Mouse (Mus musculus) thymus, postnatal 10 days (tissue): ENCODE measurements around the gene Tmprss9.

Experiments
- DNase-seq, 2 experiments: peaks; one replicate each; pipeline ENCODE4 v3.0.0; 2021; ENCODE audit warnings: low spot score in 2 of 2

The Tmprss9 gene

GRCm38 (mm10) chr10:80843087-80843930 is 28.3 kb upstream of the Tmprss9 start:
- DNase-seq = no peak

DNA sequence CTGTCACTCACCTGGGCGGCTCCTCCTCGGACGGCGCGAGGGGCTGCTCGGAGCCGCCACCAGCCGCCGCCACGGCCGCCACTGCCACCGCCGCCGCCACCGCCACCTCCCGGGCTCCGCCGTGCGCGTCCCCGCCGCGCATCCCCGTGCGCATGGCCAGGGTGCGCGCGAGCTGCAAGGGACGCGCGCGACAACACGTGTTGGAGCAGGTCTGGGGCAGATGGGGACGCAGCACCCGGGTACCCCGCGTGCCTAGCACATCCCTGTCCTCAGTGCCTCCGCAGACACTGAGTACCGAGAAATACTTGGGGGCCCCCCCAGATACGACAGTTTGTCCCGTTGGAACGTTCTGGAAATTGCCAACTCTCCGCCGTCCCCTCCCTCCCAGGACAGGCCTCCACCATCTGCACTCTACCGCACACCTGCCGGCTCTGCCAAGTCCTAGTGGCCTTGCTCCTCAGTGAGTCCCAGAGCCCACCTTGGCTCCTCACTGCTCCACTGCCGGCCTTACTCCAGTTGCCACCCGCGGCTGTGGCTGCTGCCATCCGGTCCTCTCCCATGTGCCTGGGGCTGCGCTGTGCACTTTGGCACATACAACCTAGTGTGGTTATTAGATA is 27.6 kb upstream of the Tmprss9 start, which contains the start of gene Lingo3:
Gene Lingo3, minus strand, starts transcription at position 109 of the 617 bp plus-strand sequence.
- no peak for DNase-seq

DNA sequence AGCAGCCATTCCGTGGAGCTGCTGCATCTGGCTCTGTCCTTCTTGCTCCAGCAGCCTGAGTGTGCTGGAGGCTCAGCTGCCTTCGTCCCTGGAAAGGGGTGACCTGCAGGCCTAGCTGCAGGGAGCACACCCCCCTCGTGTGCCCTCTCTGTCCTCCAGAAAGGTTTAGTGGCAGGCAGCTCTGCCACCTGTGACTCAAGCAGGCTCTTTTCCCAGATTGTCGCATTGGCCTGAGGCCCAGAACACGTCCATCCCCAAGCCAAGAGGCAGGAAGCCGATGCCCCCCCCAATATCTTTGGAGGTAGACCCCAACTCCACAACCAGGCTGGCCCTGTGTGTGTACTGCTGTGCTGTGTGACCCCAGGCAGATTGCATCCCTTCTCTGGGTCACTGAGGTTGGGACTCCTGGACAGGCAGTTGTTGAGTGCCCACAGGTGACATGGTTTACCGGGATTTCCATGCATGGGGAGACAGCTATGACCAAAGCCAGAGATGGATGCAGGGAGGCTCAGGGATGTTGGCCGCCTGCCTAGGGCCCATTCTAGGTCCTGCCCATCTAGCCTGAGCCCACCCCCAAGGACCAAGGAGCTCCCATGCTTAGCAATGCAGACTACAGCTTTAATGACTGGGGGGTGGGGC is 26.5 kb upstream of the Tmprss9 start:
- DNase-seq = no peak

GRCm38 (mm10) chr10:80845732-80846131 is 25.9 kb upstream of the Tmprss9 start:
- DNase-seq = no peak

DNA sequence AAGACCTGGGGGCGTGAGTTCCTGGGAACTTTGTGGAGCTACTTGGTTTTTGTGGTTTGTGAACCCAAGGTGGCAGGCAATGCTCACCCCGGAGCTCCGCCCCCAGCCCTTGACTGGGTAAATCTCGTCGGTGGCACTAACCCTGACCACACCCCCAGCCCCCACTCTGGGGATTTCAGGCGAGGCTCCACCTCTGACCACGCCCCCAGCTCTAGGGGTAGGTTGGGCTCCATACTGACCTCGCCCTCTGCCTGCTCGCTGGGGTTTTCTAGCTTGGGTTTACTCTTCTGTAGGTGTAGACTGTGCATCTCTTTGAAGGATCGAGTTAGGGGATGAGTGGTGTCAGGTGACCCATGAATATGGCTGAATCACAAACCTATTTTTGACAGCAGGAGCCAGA is 23.1 kb upstream of the Tmprss9 start:
- DNase-seq = peak; percentile 58 to 62

DNA sequence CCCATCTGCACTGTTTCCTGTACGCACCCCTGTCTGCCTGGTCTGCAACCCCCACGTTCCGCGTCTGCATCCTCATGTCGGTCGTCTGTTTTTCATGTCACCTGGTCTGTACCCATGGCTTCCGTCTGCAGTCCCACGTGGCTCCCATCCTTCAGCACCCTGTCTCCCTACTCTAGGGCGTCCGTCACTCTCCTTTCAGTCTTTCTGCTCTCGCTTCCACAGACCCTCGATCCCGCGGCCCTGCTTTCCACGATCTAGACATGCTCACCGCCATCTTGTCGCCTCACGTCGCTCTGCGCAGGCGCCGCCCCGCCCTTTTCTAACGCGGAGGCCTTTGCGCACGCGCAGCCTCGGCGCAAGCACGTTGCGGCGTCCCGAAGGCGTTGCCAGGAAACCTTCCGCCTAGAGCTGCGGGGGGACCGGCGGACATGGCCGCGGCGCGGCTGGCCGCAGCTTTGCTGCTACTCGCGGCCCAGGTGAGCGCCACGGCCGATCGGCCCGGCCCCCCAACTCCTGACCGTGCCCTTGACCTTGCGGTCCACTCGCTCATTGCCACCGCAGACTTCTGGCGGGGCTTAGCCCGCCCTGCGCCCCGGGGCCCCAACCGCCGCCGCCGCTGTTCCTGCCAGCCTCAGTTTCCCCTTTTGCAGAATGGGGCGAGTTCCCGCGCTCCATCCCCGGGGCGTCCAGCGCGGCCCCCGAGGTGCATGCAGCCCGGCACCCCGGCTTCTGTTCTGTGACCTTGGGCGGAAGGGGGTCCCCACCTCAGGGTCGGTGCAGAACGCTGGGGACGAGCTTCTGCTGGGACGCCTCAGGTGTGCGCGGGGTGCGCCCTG is 16.5 kb upstream of the Tmprss9 start, which contains the start of the genes Lsm7 and Sppl2b:
Gene Lsm7, minus strand, starts transcription at position 297 of the 836 bp plus-strand sequence.
Gene Sppl2b, plus strand, starts transcription at position 363 of the 836 bp plus-strand sequence.
- DNase-seq = peak; percentile 94 to 98

DNA sequence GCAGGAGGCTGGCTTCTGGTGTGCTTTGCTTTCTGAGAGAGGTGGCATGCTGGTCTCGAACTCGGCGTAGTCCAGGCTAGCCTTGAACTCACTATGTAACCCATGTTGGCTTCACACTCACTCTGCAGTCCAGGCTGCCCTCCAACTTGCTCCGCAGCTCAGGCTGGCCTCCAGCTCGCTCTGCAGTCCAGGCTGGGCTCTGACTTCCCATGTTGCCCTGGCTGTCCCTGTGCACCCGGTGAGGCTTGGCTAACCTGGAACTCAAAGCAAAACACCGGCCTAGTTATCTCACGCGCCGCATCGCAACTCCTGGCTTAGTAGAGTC is 15.9 kb upstream of the Tmprss9 start:
- no peak for DNase-seq

- DNase-seq = no peak
These were observed 15.4 kb upstream of the Tmprss9 start for GRCm38 (mm10) chr10:80856267-80856666.

DNA sequence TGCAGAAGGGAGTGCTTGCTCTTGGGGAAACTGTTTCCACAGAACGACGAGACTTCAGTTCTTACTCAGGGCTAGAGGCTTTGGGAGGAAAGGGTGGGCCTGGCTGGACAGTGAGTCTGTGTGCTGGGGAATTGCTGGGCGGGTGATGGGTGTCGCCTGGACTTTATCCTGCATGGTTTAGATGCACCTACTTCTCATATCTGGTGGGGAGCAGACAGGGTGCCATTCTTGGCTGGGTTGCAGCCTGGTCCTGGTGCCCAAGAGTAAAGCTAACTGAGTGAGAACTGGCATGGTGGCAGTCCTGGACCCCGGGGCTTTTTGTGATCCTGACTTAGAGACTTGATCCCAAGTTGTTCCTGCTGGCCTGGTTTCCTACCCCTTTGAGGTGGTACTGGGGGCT is 14.7 kb upstream of the Tmprss9 start:
- no peak for DNase-seq

GRCm38 (mm10) chr10:80857386-80857785 is 14.3 kb upstream of the Tmprss9 start:
- no peak for DNase-seq

- DNase-seq = no peak
These were observed 13.8 kb upstream of the Tmprss9 start for GRCm38 (mm10) chr10:80857848-80858247.

GRCm38 (mm10) chr10:80858350-80858935 is 13.2 kb upstream of the Tmprss9 start:
- DNase-seq = no peak

- DNase-seq = no peak
These were observed 9.3 kb upstream of the Tmprss9 start for GRCm38 (mm10) chr10:80862305-80862704.

DNA sequence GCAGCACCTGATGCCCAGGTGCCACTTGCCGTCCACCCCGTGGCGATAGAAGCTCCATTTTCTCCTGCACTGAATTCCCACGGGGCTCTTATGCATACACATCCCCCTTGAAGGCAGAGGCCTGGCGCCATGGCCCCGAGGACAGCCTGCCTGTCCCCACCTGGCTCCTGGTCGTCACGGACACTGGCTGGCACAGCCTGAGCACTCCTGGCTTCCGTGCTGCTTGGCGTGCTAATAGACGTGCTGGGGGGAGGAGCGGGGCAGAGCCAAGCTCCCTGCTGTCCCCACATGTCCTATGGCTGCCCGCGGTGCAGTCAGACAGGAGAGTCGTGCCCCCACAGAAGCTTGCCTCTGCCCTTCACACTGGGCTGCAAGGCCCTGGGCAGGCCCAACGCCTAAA is 7.2 kb upstream of the Tmprss9 start:
- no peak for DNase-seq

GRCm38 (mm10) chr10:80870993-80871392 is 655 bp upstream of the Tmprss9 start:
- no peak for DNase-seq

DNA sequence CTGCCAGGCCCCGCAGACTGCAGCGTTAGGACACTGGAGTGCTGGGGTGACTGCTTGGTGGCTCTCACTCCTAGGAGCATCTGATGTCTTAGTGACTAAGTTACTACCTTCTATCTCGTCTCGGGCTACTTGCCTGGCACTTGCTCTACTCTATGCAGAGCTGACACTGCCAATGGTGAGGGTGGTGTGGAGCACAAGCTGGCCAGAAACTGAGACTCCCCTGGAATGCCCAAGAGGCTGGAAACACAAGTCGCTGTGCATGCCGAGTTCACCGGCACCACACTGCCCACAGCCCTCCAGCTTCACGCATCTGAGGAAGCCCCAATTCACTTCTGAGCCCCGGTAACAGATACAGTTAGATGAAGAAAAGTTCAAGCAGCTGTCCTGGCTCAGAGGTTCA is 2.4 kb downstream of the Tmprss9 start:
- no peak for DNase-seq

- peak; percentile 49 to 66 for DNase-seq
These were observed 4.4 kb downstream of the Tmprss9 start for GRCm38 (mm10) chr10:80876028-80876427.

DNA sequence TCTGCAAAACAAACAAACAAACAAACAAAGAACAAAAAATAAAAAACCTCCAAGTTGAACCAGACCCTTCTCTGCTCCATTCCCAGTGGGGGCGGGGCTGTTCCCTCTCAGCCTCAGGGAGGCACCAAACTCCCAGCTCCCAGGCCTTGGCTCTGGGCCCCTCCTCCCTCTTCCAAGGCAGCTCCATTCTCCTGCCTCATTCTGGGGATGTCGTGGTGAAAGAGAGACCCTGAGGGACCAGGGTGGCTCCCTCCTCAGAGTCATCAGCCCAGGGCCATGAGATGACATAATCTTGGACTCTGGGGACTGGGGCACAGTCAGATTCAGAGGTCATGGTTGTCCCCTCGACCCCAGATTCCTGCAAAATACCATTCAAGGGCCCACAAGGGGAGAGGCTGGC is 4.9 kb downstream of the Tmprss9 start:
- DNase-seq = no peak

DNA sequence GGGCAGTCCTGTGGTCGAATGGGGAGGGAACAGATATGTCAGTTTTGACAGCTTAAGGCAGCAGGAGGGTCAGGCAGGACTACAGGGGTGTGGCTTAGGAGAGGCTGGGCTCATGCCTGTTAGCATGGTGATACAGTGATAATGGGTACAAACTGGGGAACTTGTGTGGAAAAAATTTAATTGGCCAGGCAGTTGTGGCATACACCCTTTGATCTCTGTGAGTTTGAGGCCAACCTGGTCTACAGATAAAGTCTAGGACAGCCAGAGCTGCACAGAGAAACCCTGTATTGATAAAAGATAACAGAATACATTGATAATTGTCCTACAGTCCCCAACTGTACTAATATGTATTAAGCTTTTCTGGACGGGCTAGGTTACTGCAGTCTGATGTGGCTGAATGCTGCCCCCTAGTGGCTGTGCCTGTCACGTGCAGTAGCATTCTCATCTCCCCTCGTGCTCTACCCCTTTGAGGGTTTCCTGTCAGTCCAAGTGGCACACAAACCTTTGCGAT is 8.5 kb downstream of the Tmprss9 start:
- peak in 1 of 2 experiments; percentile 78 for DNase-seq

GRCm38 (mm10) chr10:80880901-80881300 is 9.3 kb downstream of the Tmprss9 start:
- DNase-seq = no peak

- peak; percentile 68 to 86 for DNase-seq
These were observed 9.7 kb downstream of the Tmprss9 start for GRCm38 (mm10) chr10:80881301-80881700.
